Mouse (Mus musculus): Measurements from ENCODE around the gene Chl1. TPM values are rescaled to one million over a fixed set of nuclear protein-coding genes. Genes with fewer than 3 reads are reported as not detected.

Gene Chl1
- polyA plus RNA-seq, 1 experiment from 2014 or later: 127 TPM

DNA sequence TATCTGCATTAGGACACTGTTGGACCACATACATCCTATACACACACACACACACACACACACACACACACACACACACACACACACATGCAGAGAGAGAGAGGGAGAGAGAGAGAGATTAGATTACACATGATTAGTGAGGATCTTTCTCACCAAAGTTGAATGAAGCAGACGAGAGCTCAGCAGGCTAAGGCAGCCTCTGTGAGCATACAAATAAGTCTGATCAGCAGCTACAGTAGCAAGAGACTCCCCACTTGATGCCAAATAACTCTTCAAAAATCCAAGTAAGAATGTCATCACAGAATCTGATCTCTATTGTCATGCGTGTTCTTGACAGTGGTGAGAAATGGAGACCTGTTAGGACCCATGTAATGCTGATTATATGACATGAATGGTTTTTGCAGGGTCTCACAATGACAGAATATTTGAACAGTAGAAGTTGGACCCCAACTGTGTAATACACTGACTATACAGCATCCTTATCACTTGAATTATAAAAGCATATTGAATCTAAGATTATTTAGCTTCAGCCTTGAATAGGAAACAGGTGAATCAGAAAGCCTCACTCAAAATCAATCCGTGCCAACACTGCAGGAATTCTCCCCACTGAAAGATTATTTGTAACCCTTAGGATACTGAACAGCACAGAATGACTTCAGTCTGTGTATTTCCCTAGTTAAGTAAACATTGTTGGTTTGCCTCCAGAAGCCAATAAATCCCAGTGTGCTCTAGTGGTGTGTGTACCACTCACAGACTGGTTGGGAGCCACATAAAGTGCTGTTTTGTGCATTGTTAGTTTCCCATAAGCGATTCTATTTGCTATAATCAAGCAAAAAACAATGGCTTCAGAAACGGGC, 47.9 kb downstream of the Chl1 start:
- Histone ChIP-seq H3K9ac (no peak overlapping the region), H3K4me1 (replicated peaks) (peaks cover 36% of the 10 kb centered on the region), H3K36me3 (no peaks in the 10 kb centered on the region), H3K27ac (replicated peaks) (peak overlapping the region; percentile 72), H3K9me3 (no peaks in the 10 kb centered on the region), H3K4me3 (no peak overlapping the region), H3K4me2 (peak overlapping the region; percentile 40), H3K27me3 (no peaks in the 10 kb centered on the region)
- ATAC-seq (ENCODE audit: low FRiP score, low read depth): peak; percentile 49; the same call in 1 of the 2 replicates
- 25% methylated on average over 5 of the region's 5 CpGs for WGBS

DNA sequence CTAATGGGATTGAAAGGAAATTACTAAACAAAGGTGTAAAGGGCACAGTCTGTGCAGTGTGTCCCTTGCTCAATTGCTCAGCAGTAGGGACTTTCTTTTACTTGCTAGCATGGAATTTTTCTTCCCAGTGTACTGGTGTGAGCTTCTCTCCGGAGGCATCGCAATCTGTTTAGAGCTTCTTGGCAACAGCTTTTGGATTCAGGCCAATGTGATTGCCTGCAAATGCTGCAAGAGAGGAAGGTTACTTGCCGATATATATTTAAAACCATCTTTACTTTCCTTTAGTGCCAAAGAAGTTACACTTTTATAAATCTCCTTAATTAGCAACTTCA, 48.5 kb downstream of the Chl1 start:
- Histone ChIP-seq H3K36me3 (no peaks in the 10 kb centered on the region), H3K4me3 (no peak overlapping the region), H3K4me2 (peak overlapping the region; percentile 40), H3K9me3 (no peaks in the 10 kb centered on the region), H3K9ac (no peak overlapping the region), H3K27me3 (no peaks in the 10 kb centered on the region), H3K4me1 (replicated peaks) (peaks cover 41% of the 10 kb centered on the region), H3K27ac (replicated peaks) (peak overlapping the region; percentile 72)
- WGBS: 21% methylated on average over 3 of the region's 3 CpGs
- peak; percentile 79 for ATAC-seq (ENCODE audit: low FRiP score, low read depth)

GRCm38 (mm10) chr6:103559344-103559743, 49.0 kb downstream of the Chl1 start:
- Histone ChIP-seq H3K4me2 (peak overlapping the region; percentile 40), H3K27ac (replicated peaks) (peak overlapping the region; percentile 72)

DNA sequence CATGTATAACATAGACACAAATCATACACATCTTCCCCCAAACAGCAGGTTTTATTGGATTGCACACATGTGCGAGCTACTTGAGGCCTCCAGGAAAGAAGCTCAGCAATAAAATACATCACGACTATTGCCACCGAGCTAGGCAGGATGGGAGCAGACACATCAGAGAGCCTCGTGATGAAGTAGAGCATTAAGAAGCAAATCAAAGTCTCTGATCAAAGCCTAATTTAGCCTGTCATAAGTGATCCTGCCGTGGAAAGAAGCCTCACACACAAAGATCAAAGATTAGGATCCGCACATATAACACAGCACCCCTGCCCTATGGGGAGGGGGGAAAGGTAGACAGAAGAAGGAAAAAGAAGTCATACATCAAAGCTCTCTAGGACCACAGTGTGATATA, 54.4 kb downstream of the Chl1 start:
- H3K27me3 ChIP-seq: no peaks in the 10 kb centered on the region
- H3K9ac ChIP-seq: no peak overlapping the region
- H3K9me3 ChIP-seq: no peaks in the 10 kb centered on the region
- H3K4me2 ChIP-seq: no peak overlapping the region
- no peaks in the 10 kb centered on the region for H3K36me3 ChIP-seq
- peaks cover 30% of the 10 kb centered on the region for H3K4me1 ChIP-seq (replicated peaks)
- ATAC-seq (ENCODE audit: low FRiP score, low read depth): no peak
- no peak overlapping the region for H3K4me3 ChIP-seq
- 49% methylated on average over 6 of the region's 6 CpGs for WGBS
- peak overlapping the region; percentile 25; the same call in 1 of the 2 replicates for H3K27ac ChIP-seq (replicated peaks)

More at GRCm38 (mm10) chr6:103559344-103559743, 49.0 kb downstream of the Chl1 start:
- ATAC-seq (ENCODE audit: low FRiP score, low read depth): no peak; the same call in 1 of the 2 replicates
- Histone ChIP-seq H3K9ac (no peak overlapping the region), H3K4me1 (replicated peaks) (peaks cover 41% of the 10 kb centered on the region), H3K4me3 (no peak overlapping the region), H3K9me3 (no peaks in the 10 kb centered on the region), H3K27me3 (no peaks in the 10 kb centered on the region), H3K36me3 (no peaks in the 10 kb centered on the region)
- 29% methylated on average over 2 of the region's 2 CpGs for WGBS

GRCm38 (mm10) chr6:103567247-103567646, 56.9 kb downstream of the Chl1 start:
- 25% methylated on average over 2 of the region's 2 CpGs for WGBS
- H3K4me2 ChIP-seq: no peak overlapping the region
- peaks cover 30% of the 10 kb centered on the region for H3K4me1 ChIP-seq (replicated peaks)
- ATAC-seq (ENCODE audit: low FRiP score, low read depth): no peak
- H3K27ac ChIP-seq (replicated peaks): no peak overlapping the region; the same call in 1 of the 2 replicates
- no peaks in the 10 kb centered on the region for H3K27me3 ChIP-seq
- H3K9me3 ChIP-seq: no peaks in the 10 kb centered on the region
- H3K36me3 ChIP-seq: no peaks in the 10 kb centered on the region
- H3K4me3 ChIP-seq: no peak overlapping the region
- H3K9ac ChIP-seq: no peak overlapping the region

DNA sequence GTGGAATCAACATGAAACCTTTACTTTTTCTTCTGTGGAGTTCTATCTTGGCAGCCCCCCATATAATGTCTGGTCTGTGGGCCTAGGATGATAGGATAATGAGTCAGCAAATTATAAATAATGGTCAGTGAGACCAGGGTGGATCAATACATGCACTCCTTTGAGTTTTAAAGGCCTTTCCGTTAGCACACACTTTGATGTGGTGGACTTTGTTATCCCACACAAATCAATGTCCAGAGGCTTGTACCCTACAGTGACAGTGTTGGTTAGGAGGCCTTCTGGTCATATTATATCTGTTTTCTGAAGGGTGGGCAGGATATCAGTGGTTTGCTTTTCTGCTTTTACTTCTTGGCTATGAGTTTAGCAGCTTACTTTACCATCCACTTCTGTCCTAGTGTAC, 62.3 kb downstream of the Chl1 start:
- Histone ChIP-seq H3K9me3 (no peaks in the 10 kb centered on the region), H3K36me3 (no peaks in the 10 kb centered on the region), H3K27me3 (no peaks in the 10 kb centered on the region), H3K4me3 (no peak overlapping the region), H3K27ac (replicated peaks) (no peak overlapping the region), H3K4me1 (replicated peaks) (0 out of 2 replicates have a peak, but pooled peaks cover 3% of the 10 kb centered on the region), H3K9ac (no peak overlapping the region), H3K4me2 (no peak overlapping the region)
- WGBS: 75% methylated on average over 1 of the region's 1 CpGs
- no peak for ATAC-seq (ENCODE audit: low FRiP score, low read depth)

DNA sequence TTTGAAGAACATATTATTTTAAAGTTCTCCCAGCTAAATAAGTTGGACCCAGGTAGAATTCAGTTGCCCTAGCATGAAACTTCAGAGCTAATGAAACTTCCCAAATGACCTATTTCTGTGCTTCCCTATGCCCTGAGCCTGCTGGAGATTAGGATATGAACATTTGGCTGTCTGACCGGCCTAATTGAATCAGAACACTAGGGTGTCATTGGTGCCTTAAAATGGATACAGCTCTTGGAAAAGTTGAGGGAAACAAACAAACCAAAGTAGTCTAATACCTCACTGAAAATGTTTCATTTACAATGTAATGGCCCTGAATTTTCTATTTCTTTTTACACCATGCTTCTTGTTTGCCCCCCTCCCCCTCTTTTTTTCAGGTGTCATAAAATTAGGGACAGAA, 73.8 kb downstream of the Chl1 start:
- Histone ChIP-seq H3K27ac (replicated peaks) (no peak overlapping the region), H3K4me3 (no peak overlapping the region), H3K4me1 (replicated peaks) (no peaks in the 10 kb centered on the region), H3K27me3 (no peaks in the 10 kb centered on the region), H3K9ac (no peak overlapping the region), H3K36me3 (no peaks in the 10 kb centered on the region), H3K4me2 (no peak overlapping the region), H3K9me3 (no peaks in the 10 kb centered on the region)
- ATAC-seq (ENCODE audit: low FRiP score, low read depth): no peak
- WGBS: 82% methylated on average over 1 of the region's 1 CpGs

GRCm38 (mm10) chr6:103585667-103586066, 75.3 kb downstream of the Chl1 start:
- 28% methylated on average over 1 of the region's 1 CpGs for WGBS
- no peaks in the 10 kb centered on the region for H3K4me1 ChIP-seq (replicated peaks)
- no peak overlapping the region for H3K9ac ChIP-seq
- no peak overlapping the region for H3K4me2 ChIP-seq
- no peaks in the 10 kb centered on the region for H3K27me3 ChIP-seq
- no peak overlapping the region for H3K4me3 ChIP-seq
- H3K36me3 ChIP-seq: no peaks in the 10 kb centered on the region
- ATAC-seq (ENCODE audit: low FRiP score, low read depth): no peak
- no peak overlapping the region for H3K27ac ChIP-seq (replicated peaks)
- H3K9me3 ChIP-seq: no peaks in the 10 kb centered on the region

- H3K36me3 ChIP-seq: no peaks in the 10 kb centered on the region
- no peaks in the 10 kb centered on the region for H3K4me1 ChIP-seq (replicated peaks)
- H3K27me3 ChIP-seq: no peaks in the 10 kb centered on the region
- no peak overlapping the region for H3K27ac ChIP-seq (replicated peaks)
- WGBS: 80% methylated on average over 1 of the region's 1 CpGs
- no peak overlapping the region for H3K4me3 ChIP-seq
- ATAC-seq (ENCODE audit: low FRiP score, low read depth): no peak
- H3K9me3 ChIP-seq: no peaks in the 10 kb centered on the region
- no peak overlapping the region for H3K4me2 ChIP-seq
- no peak overlapping the region for H3K9ac ChIP-seq
These were observed 75.7 kb downstream of the Chl1 start for GRCm38 (mm10) chr6:103586081-103586480.

DNA sequence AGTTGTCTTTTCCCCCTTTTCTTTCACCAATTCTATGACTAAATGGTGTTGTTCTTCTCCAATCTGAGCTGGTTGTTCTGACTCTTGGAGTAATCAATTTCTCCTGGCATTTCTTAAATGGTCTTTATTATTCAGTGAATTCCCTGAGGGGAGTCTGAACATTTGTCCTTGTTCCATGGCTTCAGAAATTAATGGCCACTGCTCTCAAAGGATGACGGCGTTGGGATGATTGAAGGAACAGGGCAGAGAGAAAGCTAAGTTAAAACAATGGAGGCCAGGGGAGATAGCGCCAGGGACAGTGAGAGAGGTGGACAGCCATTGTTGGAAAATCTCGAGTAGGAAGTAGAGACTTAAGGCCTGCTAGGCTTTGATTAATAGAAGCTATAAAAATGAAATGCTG, 91.7 kb downstream of the Chl1 start:
- Histone ChIP-seq H3K9me3 (no peaks in the 10 kb centered on the region), H3K4me1 (replicated peaks) (peaks cover 7% of the 10 kb centered on the region), H3K9ac (no peak overlapping the region), H3K27me3 (no peaks in the 10 kb centered on the region), H3K36me3 (no peaks in the 10 kb centered on the region), H3K4me2 (no peak overlapping the region), H3K4me3 (no peak overlapping the region), H3K27ac (replicated peaks) (0 out of 2 replicates have a peak overlapping the region, but pooled peaks have one; percentile 59)
- WGBS: 18% methylated on average over 4 of the region's 4 CpGs
- no peak for ATAC-seq (ENCODE audit: low FRiP score, low read depth)

GRCm38 (mm10) chr6:103610656-103611055, 100.3 kb downstream of the Chl1 start:
- WGBS: 49% methylated on average over 3 of the region's 3 CpGs
- ATAC-seq (ENCODE audit: low FRiP score, low read depth): peak; percentile 30; the same call in 1 of the 2 replicates

GRCm38 (mm10) chr6:103612626-103613025, 102.2 kb downstream of the Chl1 start:
- no peak for ATAC-seq (ENCODE audit: low FRiP score, low read depth)
- H3K27me3 ChIP-seq: no peaks in the 10 kb centered on the region
- no peak overlapping the region for H3K27ac ChIP-seq (replicated peaks)
- 49% methylated on average over 3 of the region's 3 CpGs for WGBS
- H3K9me3 ChIP-seq: no peaks in the 10 kb centered on the region
- no peak overlapping the region for H3K9ac ChIP-seq
- no peaks in the 10 kb centered on the region for H3K36me3 ChIP-seq
- no peak overlapping the region for H3K4me2 ChIP-seq
- no peak overlapping the region for H3K4me3 ChIP-seq
- H3K4me1 ChIP-seq (replicated peaks): peaks cover 9% of the 10 kb centered on the region

More at GRCm38 (mm10) chr6:103610656-103611055, 100.3 kb downstream of the Chl1 start:
- Histone ChIP-seq H3K27ac (replicated peaks) (no peak overlapping the region), H3K4me2 (no peak overlapping the region), H3K4me1 (replicated peaks) (peaks cover 9% of the 10 kb centered on the region), H3K27me3 (no peaks in the 10 kb centered on the region), H3K4me3 (no peak overlapping the region), H3K36me3 (no peaks in the 10 kb centered on the region), H3K9ac (no peak overlapping the region), H3K9me3 (no peaks in the 10 kb centered on the region)

Measured in hindbrain, embryonic 15.5 days (tissue).